Mouse (Mus musculus): ENCODE data around the gene Sh3bgrl3. TPM values are rescaled to one million over a fixed set of nuclear protein-coding genes. Genes with fewer than 3 reads are reported as not detected.
"Not testable (repeated sequence)": the region's sequence is repeated elsewhere in the genome, so short reads cannot be mapped to it uniquely, and the experiment has no call there.

The Sh3bgrl3 gene
- 470 and 490 TPM in 2 replicates for polyA plus RNA-seq (2015; fragmentation: Nextera tagmentation; extraction: Ambion mirVana)

DNA sequence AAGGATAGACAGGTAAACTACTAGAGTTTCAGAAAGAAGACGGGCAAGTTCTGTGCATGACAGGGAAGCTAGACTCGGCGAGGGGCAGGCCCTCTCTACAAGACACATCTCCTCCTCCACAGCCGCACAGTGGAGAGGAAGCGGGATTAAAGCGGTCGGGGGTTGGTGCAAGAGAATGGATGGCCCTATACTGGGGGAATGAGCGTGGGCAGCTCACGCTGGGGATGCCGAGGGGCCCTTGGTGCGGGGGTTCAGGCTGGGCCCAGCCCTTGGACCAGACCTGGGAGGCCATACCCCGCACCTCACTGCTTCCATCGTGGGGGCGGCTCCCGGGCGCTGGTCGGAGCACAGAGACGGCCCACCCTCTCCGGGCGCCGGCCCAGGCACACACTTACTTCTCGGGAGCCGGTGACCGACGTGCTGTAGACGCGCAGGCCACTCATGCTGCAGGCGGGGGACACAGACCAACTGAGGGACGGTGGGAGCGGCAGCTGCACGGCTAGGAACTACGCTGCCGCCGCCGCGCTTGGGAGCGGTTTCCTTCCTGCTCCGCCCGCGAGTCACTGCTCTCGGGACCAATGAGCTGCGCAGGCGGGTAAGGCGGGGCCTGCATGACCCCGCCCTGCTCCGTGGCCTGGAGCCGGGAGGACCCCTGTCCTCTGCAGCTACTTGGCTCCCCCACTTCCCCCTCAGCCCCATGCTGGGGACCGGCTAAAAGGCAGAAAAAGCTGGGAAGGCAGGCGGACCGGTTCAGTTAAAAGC lies at the start of gene Sh3bgrl3:
Gene Sh3bgrl3 (minus strand): TSS at position 569 of the 762 bp plus-strand sequence.
- ATAC-seq (ENCODE audit: insufficient number of reproducible peaks, low FRiP score, low TSS enrichment, low read depth) = peak; percentile 93
- under 1% methylated on average over 50 of the region's 50 CpGs for WGBS
- Histone ChIP-seq H3K36me3 (peaks cover 9% of the 10 kb centered on the region), H3K27ac (replicated peaks) (peak within 1 kb of the TSS; percentile 82), H3K4me1 (peaks cover 49% of the 10 kb centered on the region), H3K4me3 (replicated peaks) (peak within 1 kb of the TSS; percentile 69), H3K27me3 (no peaks in the 10 kb centered on the region), H3K9ac (peak within 1 kb of the TSS; percentile 71), H3K9me3 (replicated peaks) (no peaks in the 10 kb centered on the region), H3K4me2 (replicated peaks) (peak within 1 kb of the TSS; percentile 68)

DNA sequence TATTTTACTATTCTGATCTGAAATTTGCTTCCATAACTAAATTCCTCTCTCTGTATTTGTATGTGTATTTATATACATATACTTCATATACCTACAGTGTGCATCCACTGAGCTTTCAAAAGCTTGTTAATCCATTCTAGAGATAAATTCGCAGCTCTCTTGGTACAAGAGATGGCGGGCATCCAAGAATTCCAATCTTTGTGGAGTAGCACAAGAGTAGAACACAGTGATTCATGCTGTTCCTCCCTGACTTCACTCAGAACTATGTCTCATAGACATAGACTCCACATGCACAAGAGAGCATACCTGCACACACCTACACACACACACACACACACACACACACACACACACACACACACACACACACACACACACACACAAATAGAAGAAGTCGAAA lies 43.8 kb upstream of the Sh3bgrl3 start:
- 0 out of 2 replicates have a peak, but pooled peaks cover 4% of the 10 kb centered on the region for H3K36me3 ChIP-seq
- 79% methylated on average over 3 of the region's 3 CpGs for WGBS
- ATAC-seq (ENCODE audit: insufficient number of reproducible peaks, low FRiP score, low TSS enrichment, low read depth) = no peak
- no peaks in the 10 kb centered on the region for H3K4me1 ChIP-seq
- H3K27ac ChIP-seq (replicated peaks) = no peak overlapping the region
- H3K9me3 ChIP-seq (replicated peaks) = no peaks in the 10 kb centered on the region
- H3K4me3 ChIP-seq (replicated peaks) = no peak overlapping the region
- H3K4me2 ChIP-seq (replicated peaks) = no peak overlapping the region
- H3K27me3 ChIP-seq = no peaks in the 10 kb centered on the region
- H3K9ac ChIP-seq = no peak overlapping the region

DNA sequence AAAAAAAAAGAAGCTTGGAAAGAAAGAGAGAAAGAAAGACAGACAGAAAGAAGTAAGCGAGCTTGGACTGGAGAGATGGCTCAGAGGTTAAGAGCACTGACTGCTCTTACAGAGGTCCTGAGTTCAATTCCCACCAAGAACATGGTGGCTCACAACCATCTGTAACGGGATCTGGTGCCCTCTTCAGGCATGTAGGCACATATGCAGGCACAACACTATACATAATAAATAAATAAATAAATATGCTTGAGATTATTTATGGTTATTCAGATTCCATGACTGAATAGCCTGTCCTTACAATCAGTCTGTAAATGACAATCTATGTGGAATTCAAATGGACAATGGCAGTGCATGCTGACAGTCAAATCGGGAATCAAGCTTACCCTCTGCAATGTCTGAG lies 38.3 kb upstream of the Sh3bgrl3 start:
- H3K4me2 ChIP-seq (replicated peaks) = no peak overlapping the region
- no peak for ATAC-seq (ENCODE audit: insufficient number of reproducible peaks, low FRiP score, low TSS enrichment, low read depth)
- H3K36me3 ChIP-seq = 0 out of 2 replicates have a peak, but pooled peaks cover 4% of the 10 kb centered on the region
- no peak overlapping the region for H3K9ac ChIP-seq
- 0 out of 2 replicates have a peak, but pooled peaks cover 9% of the 10 kb centered on the region for H3K4me1 ChIP-seq
- no peaks in the 10 kb centered on the region for H3K9me3 ChIP-seq (replicated peaks)
- no peak overlapping the region for H3K27ac ChIP-seq (replicated peaks)
- WGBS = 95% methylated on average over 3 of the region's 3 CpGs
- no peak overlapping the region for H3K4me3 ChIP-seq (replicated peaks)
- H3K27me3 ChIP-seq = no peaks in the 10 kb centered on the region

DNA sequence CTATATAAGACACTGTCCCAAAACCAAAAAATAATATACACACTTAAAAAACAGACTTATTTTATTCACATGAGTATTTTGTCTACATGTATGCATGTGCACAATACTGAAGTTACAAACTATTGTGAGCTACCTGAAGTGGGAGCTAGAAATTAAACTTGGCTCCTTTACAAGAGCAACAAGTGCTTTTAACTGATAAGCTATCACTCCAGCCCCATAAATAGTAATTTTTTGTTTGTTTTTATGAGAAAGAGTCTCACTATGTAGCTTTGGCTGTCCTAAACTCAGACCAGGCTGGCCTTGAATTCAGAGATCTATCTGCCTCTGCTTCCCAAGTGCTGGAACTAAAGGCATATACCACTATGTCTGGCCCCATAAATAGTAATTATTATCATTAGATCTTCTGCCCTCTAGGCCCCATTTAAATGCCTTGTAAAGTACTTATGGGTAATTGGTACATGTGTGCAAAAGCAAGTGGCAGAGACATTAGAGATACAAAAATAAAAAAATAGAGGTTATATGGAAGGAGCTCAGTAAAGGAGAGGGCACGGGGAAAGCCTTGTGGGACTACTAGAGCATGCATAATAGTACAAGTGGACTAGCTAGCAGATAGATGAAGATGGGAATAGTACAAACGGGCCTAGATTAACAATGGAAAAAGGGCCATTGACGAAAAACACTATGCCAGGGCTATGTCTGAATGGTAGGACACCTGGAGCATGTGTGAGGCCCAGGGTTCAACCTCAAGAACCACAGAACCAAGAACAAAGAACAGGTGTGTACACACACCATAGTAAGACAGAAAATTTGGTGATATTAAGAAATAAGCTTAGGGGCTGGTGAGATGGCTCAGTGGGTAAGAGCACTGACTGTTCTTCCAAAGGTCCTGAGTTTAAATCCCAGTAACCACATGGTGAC lies 37.2 kb upstream of the Sh3bgrl3 start:
- no peak for ATAC-seq (ENCODE audit: insufficient number of reproducible peaks, low FRiP score, low TSS enrichment, low read depth)
- Histone ChIP-seq H3K36me3 (0 out of 2 replicates have a peak, but pooled peaks cover 4% of the 10 kb centered on the region), H3K4me3 (replicated peaks) (no peak overlapping the region), H3K9ac (no peak overlapping the region), H3K9me3 (replicated peaks) (no peaks in the 10 kb centered on the region), H3K4me2 (replicated peaks) (no peak overlapping the region), H3K4me1 (0 out of 2 replicates have a peak, but pooled peaks cover 9% of the 10 kb centered on the region), H3K27ac (replicated peaks) (no peak overlapping the region), H3K27me3 (no peaks in the 10 kb centered on the region)
- 86% methylated on average over 3 of the region's 3 CpGs for WGBS

DNA sequence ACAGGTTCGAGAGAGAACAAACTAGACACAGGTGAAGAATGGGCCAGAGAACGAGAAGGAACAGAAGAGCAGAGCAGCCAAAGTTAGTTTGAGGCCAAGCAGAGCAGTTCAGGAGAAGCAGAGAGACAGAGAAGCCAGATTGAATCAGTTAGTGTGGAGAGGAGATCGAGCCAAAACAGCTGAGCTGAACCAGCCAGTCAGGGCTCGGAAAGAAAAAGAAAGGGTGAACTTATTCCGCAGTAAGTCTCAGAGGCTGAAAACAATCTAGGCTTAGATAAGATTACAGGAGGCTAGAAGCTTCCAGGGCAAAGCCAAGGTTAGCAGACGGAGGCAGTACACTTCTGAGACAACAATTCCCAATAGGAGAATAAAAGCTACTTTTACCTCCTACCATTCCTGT lies 36.4 kb upstream of the Sh3bgrl3 start:
- ATAC-seq (ENCODE audit: insufficient number of reproducible peaks, low FRiP score, low TSS enrichment, low read depth) = no peak
- H3K9ac ChIP-seq = no peak overlapping the region
- 0 out of 2 replicates have a peak, but pooled peaks cover 4% of the 10 kb centered on the region for H3K36me3 ChIP-seq
- H3K4me2 ChIP-seq (replicated peaks) = no peak overlapping the region
- no peaks in the 10 kb centered on the region for H3K9me3 ChIP-seq (replicated peaks)
- whole genome bisulfite sequencing = 43% methylated on average over 6 of the region's 6 CpGs
- H3K27ac ChIP-seq (replicated peaks) = 0 out of 2 replicates have a peak overlapping the region, but pooled peaks have one; percentile 63
- H3K27me3 ChIP-seq = no peaks in the 10 kb centered on the region
- no peak overlapping the region for H3K4me3 ChIP-seq (replicated peaks)
- H3K4me1 ChIP-seq = 0 out of 2 replicates have a peak, but pooled peaks cover 9% of the 10 kb centered on the region

DNA sequence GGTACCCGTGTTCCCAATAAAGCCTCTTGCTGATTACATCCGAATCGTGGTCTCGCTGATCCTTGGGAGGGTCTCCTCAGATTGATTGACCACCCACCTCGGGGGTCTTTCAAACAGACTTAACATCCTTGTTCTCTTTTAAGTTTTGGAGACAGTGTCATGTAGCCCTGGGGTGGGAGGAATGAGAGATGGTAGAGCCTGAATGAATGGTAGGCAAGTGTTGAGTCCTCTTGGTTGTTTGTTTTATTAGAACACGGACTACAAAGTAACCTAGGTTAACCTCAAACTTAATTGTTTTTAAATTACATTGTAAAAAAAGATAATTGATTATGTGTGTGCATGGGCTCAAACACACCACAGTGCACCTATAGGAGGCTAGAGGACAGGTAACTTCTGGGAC lies 36.0 kb upstream of the Sh3bgrl3 start:
- Histone ChIP-seq H3K4me1 (0 out of 2 replicates have a peak, but pooled peaks cover 9% of the 10 kb centered on the region), H3K27ac (replicated peaks) (0 out of 2 replicates have a peak overlapping the region, but pooled peaks have one; percentile 63), H3K27me3 (no peaks in the 10 kb centered on the region), H3K9ac (no peak overlapping the region), H3K36me3 (0 out of 2 replicates have a peak, but pooled peaks cover 4% of the 10 kb centered on the region), H3K9me3 (replicated peaks) (no peaks in the 10 kb centered on the region), H3K4me2 (replicated peaks) (no peak overlapping the region), H3K4me3 (replicated peaks) (no peak overlapping the region)
- no peak for ATAC-seq (ENCODE audit: insufficient number of reproducible peaks, low FRiP score, low TSS enrichment, low read depth)
- WGBS = 88% methylated on average over 5 of the region's 6 CpGs

DNA sequence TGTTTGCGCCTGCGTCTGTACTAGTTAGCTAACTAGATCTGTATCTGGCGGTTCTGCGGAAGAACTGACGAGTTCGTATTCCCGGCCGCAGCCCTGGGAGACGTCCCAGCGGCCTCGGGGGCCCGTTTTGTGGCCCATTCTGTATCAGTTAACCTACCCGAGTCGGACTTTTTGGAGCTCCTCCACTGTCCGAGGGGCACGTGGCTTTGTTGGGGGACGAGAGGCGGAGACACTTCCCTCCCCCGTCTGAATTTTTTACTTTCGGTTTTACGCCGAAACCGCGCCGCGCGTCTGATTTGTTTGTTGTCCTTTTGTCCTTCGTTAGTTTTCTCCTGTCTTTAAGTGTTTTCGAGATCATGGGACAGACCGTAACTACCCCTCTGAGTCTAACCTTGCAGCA lies 31.5 kb upstream of the Sh3bgrl3 start:
- not testable (repeated sequence) for H3K9ac ChIP-seq; H3K27me3 ChIP-seq; H3K9me3 ChIP-seq (replicated peaks); H3K27ac ChIP-seq (replicated peaks); H3K36me3 ChIP-seq; ATAC-seq (ENCODE audit: insufficient number of reproducible peaks, low FRiP score, low TSS enrichment, low read depth); H3K4me1 ChIP-seq
- Histone ChIP-seq H3K4me2 (replicated peaks) (peak overlapping the region; percentile 42), H3K4me3 (replicated peaks) (peak overlapping the region; percentile 52)
- WGBS = 3% methylated on average over 30 of the region's 30 CpGs

DNA sequence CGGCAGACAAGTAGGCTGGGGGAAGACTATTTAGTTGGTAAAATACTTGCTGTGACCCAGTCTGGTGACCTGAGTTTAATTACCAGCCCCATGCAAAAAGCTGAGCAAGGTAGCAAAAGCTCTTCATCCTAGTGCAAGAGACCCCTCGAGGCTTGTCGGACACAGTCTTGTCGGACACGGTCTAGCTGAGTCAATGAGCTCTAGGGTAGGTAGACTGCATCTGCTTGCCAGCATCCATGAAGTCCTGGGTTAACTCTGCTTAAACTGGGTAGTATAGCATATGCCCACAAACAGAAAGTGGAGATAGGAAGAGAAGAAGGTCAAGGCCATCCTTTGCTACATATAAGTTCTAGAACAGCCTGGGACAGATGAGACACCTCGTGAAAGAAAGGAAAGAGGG lies 30.2 kb upstream of the Sh3bgrl3 start:
- 0 out of 2 replicates have a peak, but pooled peaks cover 5% of the 10 kb centered on the region for H3K4me1 ChIP-seq
- peaks cover 14% of the 10 kb centered on the region; the same call in 1 of the 2 replicates for H3K36me3 ChIP-seq
- 68% methylated on average over 6 of the region's 6 CpGs for WGBS
- H3K9ac ChIP-seq = no peak overlapping the region
- no peak overlapping the region for H3K4me2 ChIP-seq (replicated peaks)
- H3K27me3 ChIP-seq = no peaks in the 10 kb centered on the region
- H3K9me3 ChIP-seq (replicated peaks) = no peaks in the 10 kb centered on the region
- no peak overlapping the region for H3K27ac ChIP-seq (replicated peaks)
- no peak overlapping the region for H3K4me3 ChIP-seq (replicated peaks)
- ATAC-seq (ENCODE audit: insufficient number of reproducible peaks, low FRiP score, low TSS enrichment, low read depth) = no peak

DNA sequence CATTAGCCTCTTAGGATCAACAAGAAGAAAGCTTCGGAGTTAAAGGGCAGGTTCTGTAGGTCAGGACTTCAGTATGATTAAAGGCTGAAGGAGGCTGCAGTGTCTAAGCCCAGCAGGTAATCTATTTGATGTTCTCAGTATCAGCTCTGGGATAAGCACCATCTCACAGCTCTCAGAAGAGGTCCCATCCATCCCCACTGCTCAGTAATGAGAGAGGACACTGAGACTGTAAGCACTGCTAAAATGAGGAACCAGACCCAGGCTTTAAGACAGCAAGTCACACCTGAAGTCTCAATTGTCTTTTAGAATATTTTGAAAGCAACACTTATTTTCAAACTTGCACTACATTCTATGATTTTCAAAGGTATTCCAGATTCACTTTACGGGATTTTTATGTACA lies 29.0 kb upstream of the Sh3bgrl3 start:
- 78% methylated on average over 2 of the region's 2 CpGs for whole genome bisulfite sequencing
- H3K9ac ChIP-seq = no peak overlapping the region

DNA sequence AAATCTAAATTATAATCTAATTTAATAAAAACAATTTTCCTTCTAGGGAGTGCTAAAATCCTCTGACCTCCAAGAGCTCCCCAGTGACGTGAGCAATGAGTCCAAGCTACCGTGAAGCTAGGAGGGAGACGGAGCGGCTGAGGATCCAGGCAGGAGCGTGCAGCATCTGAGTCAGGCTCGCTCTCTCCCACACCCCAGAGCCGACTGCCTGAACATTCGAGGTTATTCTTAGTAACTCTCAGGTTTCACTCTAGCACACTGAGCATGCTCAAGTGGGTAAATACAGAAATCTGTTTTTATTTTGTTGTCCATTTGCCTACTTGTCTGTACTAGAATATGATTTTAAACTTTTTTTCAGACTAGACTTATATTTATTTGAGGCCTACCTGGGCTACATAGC lies 28.2 kb upstream of the Sh3bgrl3 start:
- peak overlapping the region; percentile 68; the same call in 1 of the 2 replicates for H3K27ac ChIP-seq (replicated peaks)
- 25% methylated on average over 8 of the region's 8 CpGs for WGBS
- H3K36me3 ChIP-seq = peaks cover 26% of the 10 kb centered on the region
- no peak overlapping the region for H3K9ac ChIP-seq
- peak; percentile 78; the same call in 1 of the 2 replicates for ATAC-seq (ENCODE audit: insufficient number of reproducible peaks, low FRiP score, low TSS enrichment, low read depth)
- H3K4me2 ChIP-seq (replicated peaks) = no peak overlapping the region
- 0 out of 2 replicates have a peak, but pooled peaks cover 5% of the 10 kb centered on the region for H3K4me1 ChIP-seq
- H3K27me3 ChIP-seq = no peaks in the 10 kb centered on the region
- H3K9me3 ChIP-seq (replicated peaks) = no peaks in the 10 kb centered on the region
- H3K4me3 ChIP-seq (replicated peaks) = no peak overlapping the region

More for the DNA sequence above, 29.0 kb upstream of the Sh3bgrl3 start:
- H3K9me3 ChIP-seq (replicated peaks) = no peaks in the 10 kb centered on the region
- no peak overlapping the region for H3K4me2 ChIP-seq (replicated peaks)
- H3K27me3 ChIP-seq = no peaks in the 10 kb centered on the region
- H3K36me3 ChIP-seq = peaks cover 22% of the 10 kb centered on the region
- H3K4me1 ChIP-seq = 0 out of 2 replicates have a peak, but pooled peaks cover 5% of the 10 kb centered on the region
- no peak overlapping the region for H3K4me3 ChIP-seq (replicated peaks)
- H3K27ac ChIP-seq (replicated peaks) = 0 out of 2 replicates have a peak overlapping the region, but pooled peaks have one; percentile 11
- ATAC-seq (ENCODE audit: insufficient number of reproducible peaks, low FRiP score, low TSS enrichment, low read depth) = no peak
